Mouse (Mus musculus): Measurements from ENCODE around the gene Gpr35. TPM values are rescaled to one million over a fixed set of nuclear protein-coding genes. Genes with fewer than 3 reads are reported as not detected.

Gpr35 gene
- total RNA-seq, 2 experiments from 2014 or later: 0.37 to 0.87 TPM

DNA sequence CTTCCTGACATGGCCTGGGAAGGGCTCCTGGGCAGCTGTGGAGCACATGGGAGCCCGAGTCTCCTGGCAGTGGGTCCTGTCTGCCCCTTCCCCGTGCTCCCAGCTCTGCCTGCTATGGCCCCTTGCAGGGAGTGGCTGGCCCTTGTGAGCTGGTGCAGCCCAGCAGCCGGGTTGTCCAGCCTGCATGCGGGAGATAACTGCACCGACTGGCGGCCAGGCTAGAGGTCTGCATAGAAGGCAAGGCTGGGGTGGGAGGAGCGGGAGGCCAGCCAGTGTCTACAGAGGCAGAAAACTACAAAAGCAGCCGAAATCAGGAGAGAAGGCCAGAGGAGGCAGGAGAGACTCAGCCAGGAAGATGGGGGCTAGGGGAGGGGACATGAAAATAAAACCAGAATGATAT, 83.3 kb downstream of the Gpr35 start:
- no peak for DNase-seq (ENCODE audit: extremely low spot score in 1 of 2, low spot score in 1 of 2)

DNA sequence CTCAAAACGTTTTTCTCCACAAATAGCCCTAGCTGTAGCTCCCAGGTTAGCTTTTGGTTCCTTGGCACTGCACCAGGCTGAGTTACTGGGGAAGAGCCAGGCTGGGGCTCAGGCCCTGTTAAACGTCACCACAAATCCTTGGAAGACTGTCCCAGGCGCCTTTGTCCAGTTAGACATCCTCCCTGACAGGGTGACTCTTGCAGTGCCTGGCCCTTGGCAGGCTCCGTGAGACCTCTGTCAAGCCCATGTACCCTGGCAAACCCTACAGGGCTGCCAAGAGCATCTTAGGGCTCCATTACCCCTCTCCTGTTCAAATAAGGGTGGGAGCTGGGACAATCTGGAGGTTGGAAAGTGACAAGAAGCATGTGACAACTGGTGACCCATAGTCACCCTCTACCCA, 85.3 kb downstream of the Gpr35 start:
- DNase-seq (ENCODE audit: extremely low spot score in 1 of 2, low spot score in 1 of 2): no peak

Other genes starting within 250 kb of the Gpr35 start
- 100 to 1,000 TPM; 144 to 149 TPM for gene Gpc1, start 119.2 kb upstream of the Gpr35 start, total RNA-seq (2021)
- under 1 TPM in 1 of 2 experiments, not detected in 1; 0.16 TPM for gene Ankmy1, start 48.0 kb upstream of the Gpr35 start, total RNA-seq (2021)
- gene Dusp28, start 43.9 kb upstream of the Gpr35 start, total RNA-seq (2021): 10 to 100 TPM; 12.8 to 13.0 TPM
- gene Rnpepl1, start 40.1 kb upstream of the Gpr35 start, total RNA-seq (2021): 10 to 100 TPM; 33.9 to 47.9 TPM
- gene Capn10, start 16.5 kb upstream of the Gpr35 start, total RNA-seq (2021): 10 to 100 TPM; 40.8 to 49.5 TPM
- not detected for gene Aqp12, start 55.5 kb downstream of the Gpr35 start, total RNA-seq (2021)
- gene Kif1a, start 151.1 kb downstream of the Gpr35 start, total RNA-seq (2021): 100 to 1,000 TPM; 592 to 639 TPM
- not detected for gene Agxt, start 184.4 kb downstream of the Gpr35 start, total RNA-seq (2021)
- not detected for gene 2310007B03Rik, start 210.1 kb downstream of the Gpr35 start, total RNA-seq (2021)
- gene Crocc2, start 217.9 kb downstream of the Gpr35 start, total RNA-seq (2021): under 1 TPM; 0.17 to 0.35 TPM